Mouse (Mus musculus): Measurements from ENCODE around the gene Olfr834. TPM values are rescaled to one million over a fixed set of nuclear protein-coding genes. Genes with fewer than 3 reads are reported as not detected.

The Olfr834 gene
- total RNA-seq (2012; rRNA removed) = not detected in 2 replicates
- polyA plus RNA-seq (2012; ENCODE audit: insufficient read depth in 1 of 2, insufficient read length in 2 of 2, low read depth in 1 of 2, low replicate concordance in 2 of 2, missing spikeins in 1 of 2) = not detected

DNA sequence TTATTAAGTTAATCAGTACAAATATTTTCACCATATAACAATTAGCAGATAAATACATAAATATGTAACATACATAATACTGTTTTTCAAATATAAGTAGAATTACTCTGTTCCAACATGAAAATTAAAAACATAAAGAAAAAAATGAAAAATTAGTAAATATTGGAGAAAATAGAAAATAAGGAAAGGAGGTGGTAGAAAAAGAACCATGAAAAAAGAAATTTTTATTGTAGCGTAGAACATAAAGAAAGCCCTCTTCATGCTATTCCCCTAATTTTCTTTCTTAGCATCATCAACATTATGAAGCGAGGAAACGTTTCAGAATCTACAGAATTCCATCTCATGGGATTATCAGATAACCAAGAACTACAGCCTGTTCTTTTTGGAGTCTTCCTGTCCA lies at the start of gene Olfr834:
Gene Olfr834, plus strand, starts transcription at position 301 of the 400 bp plus-strand sequence.
- H3K9ac ChIP-seq (ENCODE audit: control insufficient read depth, low read depth, low read length, poor library complexity, severe bottlenecking) = no peak within 1 kb of the TSS
- H3K27me3 ChIP-seq (ENCODE audit: control insufficient read depth in 1 of 2, insufficient read depth in 2 of 2, low read length in 2 of 2) = no peaks in the 10 kb centered on the region
- H3K36me3 ChIP-seq (ENCODE audit: control insufficient read depth in 1 of 2, insufficient read depth in 2 of 2, low read length in 2 of 2) = no peaks in the 10 kb centered on the region
- no peak within 1 kb of the TSS for H3K27ac ChIP-seq (ENCODE audit: control insufficient read depth, low read depth, low read length)
- no peaks in the 10 kb centered on the region for H3K79me2 ChIP-seq (ENCODE audit: control insufficient read depth, insufficient read depth, low read length, poor library complexity)
- H3K4me1 ChIP-seq (ENCODE audit: control insufficient read depth in 1 of 2, insufficient read depth in 2 of 2, low read length in 2 of 2) = no peaks in the 10 kb centered on the region
- no peak for TF ChIP-seq GABPA (IDR thresholded peaks at IDR 0.05; ENCODE audit: low read depth, low read length)
- TF ChIP-seq ZC3H11A (IDR thresholded peaks at IDR 0.05; ENCODE audit: low read depth, low read length) = no peak
- TF ChIP-seq POLR2A (IDR thresholded peaks at IDR 0.05; ENCODE audit: control insufficient read depth in 1 of 2, insufficient read depth in 1 of 2, low read depth in 1 of 2, low read length in 2 of 2, poor library complexity in 1 of 2) = no peak
- TF ChIP-seq MEF2A (IDR thresholded peaks at IDR 0.05; ENCODE audit: extremely low read depth, insufficient replicate concordance, low read depth, low read length, poor library complexity, severe bottlenecking) = no peak
- no peak for TF ChIP-seq MAFK (IDR thresholded peaks at IDR 0.05; ENCODE audit: borderline replicate concordance, low read depth, low read length)
- TF ChIP-seq USF1 (IDR thresholded peaks at IDR 0.05; ENCODE audit: low read depth, low read length) = no peak
- TF ChIP-seq NELFE (IDR thresholded peaks at IDR 0.05; ENCODE audit: low read depth, low read length) = no peak
- no peak for TF ChIP-seq TBP (IDR thresholded peaks at IDR 0.05; ENCODE audit: low read depth, low read length)
- TF ChIP-seq CHD2 (IDR thresholded peaks at IDR 0.05; ENCODE audit: low read length) = no peak
- no peak for TF ChIP-seq MXI1 (IDR thresholded peaks at IDR 0.05; ENCODE audit: low read depth, low read length)
- TF ChIP-seq KAT2A (conservative IDR thresholded peaks at IDR 0.05; ENCODE audit: low read depth, low read length) = no peak
- H3K4me3 ChIP-seq (ENCODE audit: control insufficient read depth in 1 of 2, insufficient read depth in 1 of 2, low read depth in 2 of 2, low read length in 2 of 2) = no peak within 1 kb of the TSS
- no peak for DNase-seq (ENCODE audit: low read depth, low spot score)
- H3K9me3 ChIP-seq (replicated peaks; ENCODE audit: insufficient read depth, low read length) = no peaks in the 10 kb centered on the region

DNA sequence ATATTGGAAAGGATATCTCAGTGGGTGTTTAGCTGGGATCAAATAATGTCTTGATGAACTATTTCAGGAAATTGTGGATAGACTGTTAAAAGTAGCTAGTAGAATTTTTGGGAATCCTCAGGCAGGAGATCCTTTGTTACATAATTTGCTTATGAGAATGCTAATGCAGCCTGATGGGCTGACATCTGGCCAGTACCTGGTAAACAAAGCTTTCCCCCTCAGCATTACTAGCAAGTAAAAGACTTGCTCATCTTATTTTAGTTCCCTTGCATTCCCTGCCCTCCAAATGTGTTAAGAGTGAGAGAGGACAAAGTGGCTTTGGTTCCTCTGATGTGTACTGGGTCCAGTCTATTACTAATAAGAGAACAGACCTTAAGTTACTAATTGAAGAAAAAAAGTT lies 25.8 kb upstream of the Olfr834 start:
- no peak overlapping the region for H3K4me3 ChIP-seq (ENCODE audit: control insufficient read depth in 1 of 2, insufficient read depth in 1 of 2, low read depth in 2 of 2, low read length in 2 of 2)
- H3K27me3 ChIP-seq (ENCODE audit: control insufficient read depth in 1 of 2, insufficient read depth in 2 of 2, low read length in 2 of 2) = no peaks in the 10 kb centered on the region
- H3K4me1 ChIP-seq (ENCODE audit: control insufficient read depth in 1 of 2, insufficient read depth in 2 of 2, low read length in 2 of 2) = no peaks in the 10 kb centered on the region
- no peak overlapping the region for H3K9ac ChIP-seq (ENCODE audit: control insufficient read depth, low read depth, low read length, poor library complexity, severe bottlenecking)
- H3K9me3 ChIP-seq (replicated peaks; ENCODE audit: insufficient read depth, low read length) = no peaks in the 10 kb centered on the region
- no peak overlapping the region for H3K27ac ChIP-seq (ENCODE audit: control insufficient read depth, low read depth, low read length)
- H3K36me3 ChIP-seq (ENCODE audit: control insufficient read depth in 1 of 2, insufficient read depth in 2 of 2, low read length in 2 of 2) = no peaks in the 10 kb centered on the region
- no peaks in the 10 kb centered on the region for H3K79me2 ChIP-seq (ENCODE audit: control insufficient read depth, insufficient read depth, low read length, poor library complexity)
- TF ChIP-seq HCFC1 (IDR thresholded peaks at IDR 0.05; ENCODE audit: low read depth, low read length) (no peak), TBP (IDR thresholded peaks at IDR 0.05; ENCODE audit: low read depth, low read length) (no peak), ELF1 (IDR thresholded peaks at IDR 0.05; ENCODE audit: low read depth, low read length) (no peak), UBTF (IDR thresholded peaks at IDR 0.05; ENCODE audit: borderline replicate concordance, insufficient read depth, low read depth, low read length) (no peak), MYC (IDR thresholded peaks at IDR 0.05; ENCODE audit: low read depth, low read length) (no peak), USF1 (IDR thresholded peaks at IDR 0.05; ENCODE audit: low read depth, low read length) (no peak), TAL1 (IDR thresholded peaks at IDR 0.05; ENCODE audit: low read length) (no peak), ZKSCAN1 (IDR thresholded peaks at IDR 0.05; ENCODE audit: low read depth, low read length) (no peak), POLR2AphosphoS5 (IDR thresholded peaks at IDR 0.05; ENCODE audit: borderline replicate concordance, low read depth, low read length) (no peak), MYB (IDR thresholded peaks at IDR 0.05; ENCODE audit: low read depth, low read length) (no peak)
- no peak for DNase-seq (ENCODE audit: low read depth, low spot score)
